Mouse (Mus musculus) layer of hippocampus, postnatal 36 days (tissue): ENCODE measurements around the gene Gripap1. TPM values are rescaled to one million over a fixed set of nuclear protein-coding genes. Genes with fewer than 3 reads are reported as not detected.
"Not testable (repeated sequence)": the region's sequence is repeated elsewhere in the genome, so short reads cannot be mapped to it uniquely, and the experiment has no call there.

ENCODE experiments used
- DNase-seq, 2 experiments: peaks; one replicate each; pipeline ENCODE4 v3.0.0; 2022
- total RNA-seq, 2 experiments: library from RNA; stranded (reverse); gene quantifications; 2 replicates each; pipeline ENCODE4 v1.2.3; 2021

Gripap1 gene
- total RNA-seq = 100 to 1,000 TPM in 1 of 2 experiments, 10 to 100 TPM in 1; 92.2 to 106 TPM

GRCm38 (mm10) chrX:7789542-7790136 is at the start of gene Gripap1:
Gene Gripap1, plus strand, starts transcription at chrX:7789765.
- peak; percentile 52 to 70 for DNase-seq

DNA sequence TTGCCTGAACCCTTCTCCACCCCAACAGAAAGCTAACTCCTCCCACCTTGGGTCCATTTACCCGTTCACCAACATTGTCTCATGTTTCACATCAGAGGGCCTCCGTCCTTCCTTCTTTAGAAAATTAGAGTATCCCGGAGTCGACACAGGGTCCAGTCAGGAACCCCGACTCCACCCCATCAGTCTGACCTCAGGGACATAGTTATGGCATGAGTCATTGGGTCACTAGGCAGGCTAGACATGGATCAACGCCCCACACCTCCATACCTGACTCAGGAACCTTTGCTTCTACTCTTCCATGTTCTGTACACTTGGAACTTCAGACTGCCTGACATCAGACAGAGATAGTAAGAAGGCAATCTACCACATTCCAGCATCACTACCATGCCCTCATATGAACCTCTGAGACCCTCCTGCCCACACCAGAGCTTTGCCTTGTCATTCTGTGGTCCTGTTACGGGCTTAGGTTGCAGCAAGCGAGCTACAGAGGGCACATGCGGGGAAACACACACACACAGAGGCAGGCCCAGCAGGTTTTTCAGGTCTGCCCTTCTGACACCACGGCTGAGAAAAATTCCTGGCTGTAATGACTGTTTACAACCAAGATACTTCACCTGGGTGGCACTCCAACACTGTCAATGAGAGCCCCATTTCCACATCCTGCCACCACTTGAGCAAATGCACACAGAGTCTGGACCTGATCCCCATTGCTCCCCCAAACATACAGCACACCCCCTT is 49.3 kb upstream of the Gripap1 start:
- no peak for DNase-seq

DNA sequence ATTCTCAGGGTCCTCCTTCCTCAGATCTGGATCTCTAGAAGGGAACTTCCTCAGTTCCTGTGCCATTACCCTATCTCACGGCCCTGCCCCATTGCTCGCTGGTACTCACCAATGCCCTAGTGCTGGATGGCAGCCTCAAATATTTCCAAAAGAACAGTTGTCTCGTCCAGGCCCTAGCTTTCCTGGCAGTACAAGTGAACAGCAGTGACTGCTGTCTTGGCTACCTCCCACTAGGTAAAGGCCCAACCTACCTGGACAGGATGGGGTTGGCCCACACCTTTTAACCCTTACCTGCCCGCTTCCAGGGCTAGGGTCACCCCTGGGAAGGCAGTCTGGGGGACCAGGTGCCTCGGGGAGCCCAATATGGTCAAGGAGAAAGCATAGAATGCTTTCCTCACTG is 48.5 kb upstream of the Gripap1 start:
- no peak for DNase-seq

DNA sequence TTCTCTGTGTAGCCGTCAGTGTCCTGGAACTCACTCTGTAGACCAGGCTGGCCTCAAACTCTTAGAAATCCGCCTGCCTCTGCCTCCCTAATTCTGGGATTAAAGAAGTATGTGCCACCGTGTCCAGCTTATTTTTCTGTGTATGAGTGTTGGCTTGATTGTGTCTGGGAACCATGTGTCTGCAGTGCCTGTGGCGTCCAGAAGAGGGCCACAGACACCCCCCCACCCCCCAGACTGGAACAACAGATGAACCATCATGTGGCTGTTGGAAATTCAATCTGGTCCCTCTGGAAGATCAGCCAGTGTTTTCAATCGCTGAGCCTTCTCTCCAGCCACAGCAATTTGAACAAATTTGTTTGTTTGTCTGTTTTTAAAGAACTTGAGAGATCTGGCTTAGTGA is 46.1 kb upstream of the Gripap1 start:
- no peak for DNase-seq

- DNase-seq = no peak
Observed at GRCm38 (mm10) chrX:7744940-7745339, 44.6 kb upstream of the Gripap1 start.

- DNase-seq = no peak
Observed at GRCm38 (mm10) chrX:7745429-7745828, 44.1 kb upstream of the Gripap1 start.

DNA sequence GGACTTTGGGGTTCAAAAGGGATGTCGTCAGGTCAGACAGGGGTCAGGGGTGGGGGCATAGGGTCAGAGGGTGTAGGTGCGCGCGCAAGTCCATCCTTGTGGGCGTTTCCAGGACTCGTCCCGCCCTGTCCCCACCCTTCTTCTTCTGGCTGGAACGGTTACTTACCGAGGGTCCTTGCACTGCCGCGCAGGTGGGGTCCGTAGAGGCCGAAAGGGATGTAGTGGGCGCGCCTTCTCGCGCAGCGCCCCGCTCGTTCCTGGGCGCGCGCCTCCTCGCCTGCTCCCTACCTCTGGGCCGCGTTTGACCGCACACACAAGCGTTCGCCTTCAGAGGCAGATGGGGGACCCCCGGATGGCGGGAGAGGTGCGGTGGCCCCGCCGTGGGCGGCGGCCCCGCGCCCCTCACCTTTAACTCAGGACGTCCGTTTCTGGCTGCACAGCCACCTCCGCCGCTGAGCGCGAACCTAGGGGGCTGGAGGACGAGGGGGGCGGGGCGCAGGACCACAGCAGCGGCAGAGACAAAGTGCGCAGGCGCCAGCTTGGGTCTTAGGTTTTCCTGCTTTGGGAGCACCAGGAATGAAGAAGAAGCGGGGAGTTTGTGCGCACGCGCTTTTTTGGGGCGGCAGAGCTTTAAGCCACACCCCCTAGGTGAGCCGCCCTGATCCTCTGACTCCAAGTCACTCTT is 39.0 kb upstream of the Gripap1 start, which contains the start of gene Ccdc120:
Gene Ccdc120 (minus strand): TSS at position 474 of the 685 bp plus-strand sequence.
- peak; percentile 57 to 65 for DNase-seq

DNA sequence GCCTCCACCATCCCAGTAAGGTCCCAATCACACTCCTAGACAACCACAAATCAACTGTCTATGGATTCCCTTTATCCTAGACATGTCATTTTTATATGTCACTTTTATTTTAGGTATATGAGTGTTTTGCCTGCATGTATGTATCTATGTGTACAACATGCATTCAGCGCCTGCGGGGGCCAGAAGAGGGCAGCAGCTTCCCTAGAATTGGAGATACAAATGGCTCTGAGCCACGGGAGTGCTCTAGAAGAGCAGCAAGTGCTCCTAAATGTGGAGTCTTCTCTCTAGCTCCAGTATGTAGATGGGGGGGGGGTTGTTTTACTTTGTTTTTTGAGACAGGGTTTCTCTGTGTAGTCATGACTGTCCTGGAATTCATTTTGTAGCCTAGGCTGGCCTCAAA is 35.9 kb upstream of the Gripap1 start:
- not testable (repeated sequence) for DNase-seq

DNA sequence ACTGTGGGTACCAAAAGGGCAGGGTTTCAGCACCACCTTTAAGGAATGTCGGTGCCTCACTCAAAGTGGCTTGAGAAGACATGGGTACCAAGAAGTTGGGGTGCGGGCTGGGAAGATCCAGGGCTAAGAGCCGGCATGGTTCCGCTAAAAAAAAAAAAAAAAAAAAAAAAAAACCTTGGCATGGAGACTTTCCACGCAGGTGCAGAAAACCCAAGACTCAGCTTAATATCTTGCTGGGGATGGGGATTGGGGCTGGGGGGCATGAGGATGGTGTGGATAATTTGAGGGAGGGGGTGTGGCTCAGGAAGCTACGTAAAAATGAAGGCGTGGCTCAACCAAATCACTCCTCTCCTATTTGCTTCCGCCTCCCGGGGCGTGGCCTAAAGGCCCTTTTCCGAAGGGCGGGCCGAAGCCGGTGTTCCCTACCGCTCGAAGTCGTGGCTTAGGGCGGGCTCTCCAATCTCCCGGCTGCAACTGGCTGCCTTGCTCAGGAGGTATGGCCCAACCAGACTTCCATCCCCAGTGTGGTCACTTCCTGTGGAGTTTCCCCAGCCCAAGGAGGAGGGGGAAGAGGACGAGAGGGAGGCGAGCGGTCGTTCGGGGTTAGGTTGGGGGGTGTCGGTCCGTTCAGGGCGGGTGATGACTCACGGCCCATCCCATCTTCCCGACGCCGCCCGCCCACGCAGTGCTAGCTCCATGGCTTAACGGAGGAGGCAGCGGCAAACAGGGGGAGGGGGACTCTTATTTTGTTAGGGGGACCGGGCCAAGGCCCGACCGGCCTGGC is 27.2 kb upstream of the Gripap1 start, which contains the start of gene Tfe3:
Gene Tfe3 (plus strand): TSS at position 424 of the 784 bp plus-strand sequence.
- DNase-seq = peak; percentile 89 to 90

GRCm38 (mm10) chrX:7762921-7763197 is 26.7 kb upstream of the Gripap1 start:
- DNase-seq = no peak

- DNase-seq = peak in 1 of 2 experiments; percentile 26
Observed at GRCm38 (mm10) chrX:7763631-7764393, 25.8 kb upstream of the Gripap1 start.

GRCm38 (mm10) chrX:7764657-7765280 is 24.8 kb upstream of the Gripap1 start:
- DNase-seq = no peak

GRCm38 (mm10) chrX:7765281-7765670 is 24.3 kb upstream of the Gripap1 start:
- DNase-seq = no peak

DNA sequence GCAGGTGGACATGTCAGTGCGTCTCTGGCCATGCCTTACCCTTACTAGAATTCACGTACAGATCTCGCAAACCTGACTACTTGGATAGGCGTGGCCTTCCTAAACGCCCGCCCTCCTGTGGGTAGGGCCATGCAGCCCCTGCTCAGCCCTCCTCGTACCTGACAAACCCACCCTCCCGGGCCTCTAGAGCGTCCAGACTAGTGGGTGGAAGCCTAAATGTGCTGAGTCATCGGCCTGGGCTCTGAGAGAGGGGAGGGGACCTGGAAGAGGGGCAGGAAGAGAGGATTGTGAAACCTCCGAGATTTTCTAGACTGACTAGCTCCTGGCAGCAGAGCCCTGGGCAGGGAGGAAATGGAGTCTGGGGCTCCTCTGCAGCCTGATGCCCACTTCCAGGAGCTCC is 23.8 kb upstream of the Gripap1 start:
- DNase-seq = no peak

DNA sequence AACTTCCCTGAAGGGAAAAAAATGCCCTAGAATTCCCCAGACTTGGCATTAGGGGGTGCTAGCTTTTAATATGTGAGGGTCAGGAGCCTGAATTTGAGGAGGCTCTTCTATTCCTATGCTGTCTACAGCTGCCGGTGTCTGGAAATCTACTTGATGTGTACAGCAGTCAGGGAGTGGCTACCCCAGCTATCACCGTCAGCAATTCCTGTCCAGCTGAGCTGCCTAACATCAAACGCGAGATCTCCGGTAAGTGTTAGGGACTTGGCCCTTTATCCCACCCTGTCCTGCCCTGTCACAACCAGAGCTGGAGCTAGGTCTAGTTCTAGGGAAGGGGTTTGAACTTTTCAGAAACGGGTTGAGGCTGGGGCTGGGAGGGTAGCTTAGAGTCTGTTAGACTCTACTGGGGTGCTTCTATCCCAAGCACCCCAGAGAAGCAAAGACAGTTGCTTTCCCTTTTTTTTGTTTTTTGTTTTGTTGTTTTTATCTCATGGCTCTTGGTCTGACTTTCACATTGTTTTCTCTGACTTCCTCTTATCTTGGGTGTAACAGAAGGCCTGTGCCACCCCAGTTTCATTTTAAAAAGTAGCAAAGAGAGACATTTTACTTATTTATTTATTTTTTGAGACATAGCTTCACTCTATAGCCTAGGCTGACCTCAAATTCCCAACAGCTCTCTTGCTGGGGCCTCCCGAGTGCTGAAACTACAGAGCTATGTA is 20.1 kb upstream of the Gripap1 start:
- no peak for DNase-seq

DNA sequence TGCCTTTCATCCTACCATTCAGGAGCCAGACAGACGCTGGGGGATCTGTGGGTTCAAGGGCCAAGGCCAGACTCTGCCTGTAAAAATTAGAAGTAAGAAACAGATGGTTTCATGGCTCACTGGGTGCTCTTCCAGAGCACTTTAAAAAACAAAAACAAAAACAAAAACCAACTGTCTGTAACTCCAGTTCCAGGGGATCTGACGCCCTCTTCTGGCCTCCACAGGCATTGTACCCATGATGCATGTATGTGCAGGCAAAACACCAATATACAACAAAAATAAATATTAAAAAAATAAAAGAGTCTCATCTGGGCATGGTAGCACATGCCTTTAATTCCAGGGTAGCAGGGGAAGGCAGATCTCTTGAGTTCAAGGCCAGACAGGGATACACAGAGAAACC is 16.8 kb upstream of the Gripap1 start:
- DNase-seq = no peak

GRCm38 (mm10) chrX:7775501-7776205 is 13.9 kb upstream of the Gripap1 start:
- DNase-seq = no peak

DNA sequence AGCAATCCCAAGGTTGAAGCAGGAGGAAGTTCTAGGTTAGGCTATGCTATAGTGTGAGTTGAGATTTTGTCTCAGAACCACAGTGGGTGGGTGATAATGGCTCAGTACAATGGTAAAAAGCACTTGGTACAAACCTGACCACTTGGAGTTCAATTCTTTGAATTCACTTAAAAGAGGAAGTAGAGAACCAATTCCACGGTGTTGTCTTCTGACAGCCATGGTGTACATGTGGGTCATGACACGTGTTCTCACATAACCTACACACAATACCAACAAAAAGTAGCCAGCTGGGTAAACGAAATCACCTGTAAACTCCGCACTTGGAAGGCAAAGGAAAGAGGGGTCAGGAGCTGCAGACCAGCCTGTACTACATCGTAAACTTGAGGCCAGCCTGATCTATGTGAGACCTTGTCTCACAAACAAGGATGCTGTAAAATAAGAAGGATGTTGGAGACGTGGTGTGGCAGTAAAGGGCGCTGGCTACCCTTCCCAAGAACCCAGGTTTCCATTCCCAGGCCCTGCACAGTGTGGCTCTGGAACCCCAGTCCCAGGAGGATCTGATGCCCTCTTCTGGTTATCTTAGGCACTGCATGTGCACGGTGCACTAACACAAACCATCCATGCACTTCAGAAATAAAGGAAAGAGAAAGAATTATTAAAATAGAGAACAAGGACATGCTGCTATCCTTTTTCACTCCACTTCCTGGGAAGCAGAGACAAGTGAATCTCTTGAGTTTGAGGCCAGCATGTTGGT is 13.1 kb upstream of the Gripap1 start:
- DNase-seq = no peak

GRCm38 (mm10) chrX:7778450-7779244 is 10.9 kb upstream of the Gripap1 start:
- DNase-seq = no peak
